Mouse (Mus musculus) thymus, postnatal 36 days (tissue): ENCODE results near the gene Leng8.

Experiments used
- DNase-seq, 2 experiments: peaks; one replicate each; pipeline ENCODE4 v3.0.0; 2022; ENCODE audit warnings: mixed read lengths in 2 of 2

Gene Leng8

DNA sequence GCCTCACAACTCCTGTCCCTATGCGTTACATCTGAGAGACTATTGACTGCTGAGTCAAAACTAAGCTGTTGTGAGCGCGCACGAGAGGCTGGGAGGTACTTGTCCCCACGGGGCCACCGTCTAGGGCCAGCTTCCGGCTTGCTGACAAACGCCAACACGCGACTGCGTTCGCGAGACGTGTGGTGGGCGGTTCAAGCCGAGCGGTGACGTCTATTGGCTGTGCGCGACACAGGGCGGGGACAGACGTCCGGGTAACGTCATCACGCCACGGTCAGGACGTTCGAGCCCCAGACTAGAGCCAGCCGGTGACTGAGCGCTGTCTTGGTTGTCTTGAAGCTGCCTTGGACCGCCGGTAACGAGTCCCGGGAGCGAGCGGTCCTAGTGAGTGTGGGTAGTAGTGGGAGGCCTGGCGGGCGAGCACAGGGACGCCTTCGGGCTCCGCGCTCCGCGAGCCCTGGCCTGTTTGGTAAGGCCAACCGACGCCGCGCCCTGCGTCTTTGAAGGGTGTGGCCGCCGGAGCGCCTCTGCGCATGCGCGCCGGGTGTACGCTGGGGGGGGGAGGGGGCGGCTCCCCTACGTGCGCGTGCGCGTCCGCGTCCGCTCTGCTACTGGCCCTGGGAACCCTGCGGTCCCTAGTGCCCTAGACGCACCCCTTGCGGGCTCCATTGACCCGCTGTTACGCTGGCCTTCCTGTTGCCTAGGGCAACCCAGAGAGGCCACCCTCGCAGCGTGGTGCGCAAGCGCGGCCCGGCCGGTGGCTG is at the start of gene Leng8:
Gene Leng8 (plus strand): TSS at position 269 of the 761 bp plus-strand sequence.
- DNase-seq: peak; percentile 97 to 99

DNA sequence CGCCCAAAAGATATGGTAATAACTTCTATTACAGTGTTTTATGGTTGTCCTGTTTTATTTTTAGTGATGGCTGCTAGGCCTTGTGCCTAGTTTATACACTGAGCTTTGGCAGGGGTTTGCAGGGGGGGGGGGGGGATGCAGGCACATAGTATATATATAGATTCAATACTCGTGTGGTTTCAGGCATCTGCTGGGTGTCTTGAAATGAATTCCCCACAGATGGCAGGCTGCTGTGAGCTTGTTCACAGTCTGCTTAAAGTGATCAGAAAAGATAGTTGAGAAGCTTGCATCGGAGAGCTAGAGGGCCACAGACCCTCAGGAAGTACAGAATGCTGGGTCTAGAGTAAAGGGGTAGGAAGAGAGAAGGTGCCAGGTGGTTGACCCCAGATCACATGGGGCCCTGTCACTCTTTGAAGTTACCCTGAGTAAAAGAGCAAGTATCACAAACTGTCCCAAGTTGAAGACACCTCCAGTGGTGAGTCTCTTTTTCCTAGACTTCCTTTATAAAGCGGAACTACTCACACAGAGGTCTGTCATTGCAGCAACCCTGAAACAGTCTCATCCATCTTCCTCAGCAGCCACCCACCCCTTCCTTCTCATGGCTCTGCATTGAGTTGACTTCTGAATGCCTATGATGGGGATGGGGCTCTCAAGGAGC is 49.5 kb upstream of the Leng8 start:
- peak; percentile 14 to 23 for DNase-seq

DNA sequence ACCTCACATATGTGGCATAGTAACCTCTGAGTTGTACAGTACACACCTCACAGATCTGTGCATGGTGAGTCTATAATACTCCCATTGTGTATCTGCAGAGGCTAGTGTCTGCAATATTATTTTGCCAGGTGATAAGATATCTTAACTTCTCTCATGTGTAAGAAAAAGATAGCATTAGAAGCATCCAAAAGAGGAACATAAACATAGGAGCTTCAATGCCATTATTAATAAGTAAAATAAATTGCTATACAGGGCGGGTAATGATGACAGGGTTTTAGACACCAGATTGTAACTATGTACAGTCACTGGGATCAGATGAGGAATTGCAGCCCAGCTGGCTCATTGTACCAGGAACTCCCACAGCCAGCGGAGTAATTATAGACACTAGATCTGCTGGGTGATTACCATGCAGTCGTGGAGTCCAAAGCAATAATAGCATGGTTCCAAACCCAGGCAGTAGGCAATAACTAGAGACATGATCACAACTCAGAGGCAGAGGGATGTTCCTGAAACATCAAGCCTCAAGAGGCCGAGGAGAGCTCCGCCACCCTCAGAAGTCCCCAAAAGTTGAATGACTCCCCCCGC is 48.9 kb upstream of the Leng8 start:
- no peak for DNase-seq

DNA sequence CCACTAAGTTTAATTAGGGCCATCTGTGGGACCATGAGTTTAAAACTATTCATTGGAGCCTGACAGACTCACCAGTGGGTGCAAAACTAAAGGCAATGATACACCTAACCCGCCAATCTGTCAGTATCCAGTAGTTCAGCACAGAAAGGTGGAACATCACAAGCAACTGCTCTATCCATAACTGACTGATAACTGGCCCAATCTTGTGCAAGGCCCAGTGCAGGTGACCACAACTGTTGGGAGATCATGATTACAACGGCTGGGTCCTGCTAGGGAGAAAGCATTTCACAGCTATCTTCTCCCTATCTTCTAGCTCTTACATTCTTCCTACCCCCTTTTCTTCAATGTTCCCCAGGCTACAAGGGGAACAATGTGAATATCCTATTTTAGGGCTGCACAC is 48.2 kb upstream of the Leng8 start:
- DNase-seq: no peak

DNA sequence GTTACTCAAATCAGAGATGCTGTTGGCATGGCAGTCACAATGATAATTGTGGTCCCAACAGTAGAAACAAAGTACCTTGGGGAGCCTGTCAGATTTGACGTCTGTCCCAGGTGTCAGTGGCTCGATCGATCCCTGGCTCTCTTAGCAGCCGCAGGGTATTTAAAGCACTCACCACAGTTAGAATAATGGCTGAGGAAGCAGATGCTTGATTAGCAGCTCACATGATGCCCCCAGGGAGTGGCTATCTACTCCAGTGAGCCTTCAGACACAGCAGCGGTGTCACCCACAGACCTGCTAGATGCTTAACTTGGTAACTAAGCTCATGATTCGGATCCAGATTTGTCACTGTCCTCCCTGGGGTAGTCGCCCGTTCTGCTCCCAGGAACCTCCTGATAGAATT is 45.7 kb upstream of the Leng8 start:
- no peak for DNase-seq

DNA sequence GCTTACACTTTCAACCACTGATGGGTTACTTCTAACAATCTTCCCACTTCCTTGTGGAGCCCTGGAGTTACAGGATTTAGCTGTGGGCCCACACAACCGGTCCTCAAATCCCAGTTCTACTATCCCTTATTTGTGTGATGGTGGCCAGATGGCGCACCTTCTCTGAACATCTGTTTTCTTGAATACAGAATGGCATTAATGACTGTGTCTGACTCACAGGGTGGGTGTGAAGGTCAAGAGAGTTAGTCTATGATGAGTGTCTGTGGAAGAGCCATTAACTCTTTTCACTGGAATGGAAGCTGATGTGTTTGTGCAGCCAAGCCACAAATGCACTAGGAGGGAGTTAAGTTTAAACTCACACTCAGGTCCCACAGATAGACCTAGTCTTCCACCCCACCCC is 38.5 kb upstream of the Leng8 start:
- no peak for DNase-seq

DNA sequence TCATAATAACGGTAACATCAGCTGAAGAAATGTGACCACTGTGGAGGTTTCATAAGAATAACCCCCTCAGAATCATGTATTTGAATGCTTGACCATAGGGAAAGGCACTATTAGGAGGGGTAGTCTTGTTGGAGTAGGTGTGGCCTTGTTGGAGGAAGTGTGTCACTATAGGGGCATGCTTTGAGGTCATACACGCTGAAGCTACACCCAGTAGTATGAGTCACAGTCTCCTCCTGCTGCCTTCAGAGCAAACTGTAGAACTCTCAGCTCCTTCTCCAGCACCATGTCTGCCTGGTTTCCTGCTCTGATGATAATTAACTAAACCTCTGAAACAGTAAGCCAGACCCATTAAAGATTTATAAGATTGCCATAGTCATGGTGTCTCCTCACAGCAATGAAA is 38.0 kb upstream of the Leng8 start:
- DNase-seq: no peak

DNA sequence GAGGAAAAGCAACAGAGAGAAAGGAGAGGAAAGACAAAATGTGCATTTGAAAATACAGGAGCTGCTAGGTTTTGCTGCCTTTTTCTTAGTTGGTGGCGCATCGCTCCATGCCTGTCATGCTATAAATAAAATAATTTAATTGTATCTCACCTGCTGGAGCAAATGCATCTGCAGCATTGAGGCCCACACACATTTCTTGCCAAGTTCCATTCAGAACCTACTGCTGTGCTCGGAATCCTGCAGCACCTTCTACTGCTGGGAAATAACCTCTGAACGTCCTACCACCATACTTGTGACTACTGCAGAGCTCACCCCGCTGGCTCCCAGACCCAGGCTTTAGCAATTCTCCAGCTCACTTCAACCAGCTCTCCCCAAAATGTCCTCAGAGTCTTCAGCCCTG is 35.7 kb upstream of the Leng8 start:
- no peak for DNase-seq

DNA sequence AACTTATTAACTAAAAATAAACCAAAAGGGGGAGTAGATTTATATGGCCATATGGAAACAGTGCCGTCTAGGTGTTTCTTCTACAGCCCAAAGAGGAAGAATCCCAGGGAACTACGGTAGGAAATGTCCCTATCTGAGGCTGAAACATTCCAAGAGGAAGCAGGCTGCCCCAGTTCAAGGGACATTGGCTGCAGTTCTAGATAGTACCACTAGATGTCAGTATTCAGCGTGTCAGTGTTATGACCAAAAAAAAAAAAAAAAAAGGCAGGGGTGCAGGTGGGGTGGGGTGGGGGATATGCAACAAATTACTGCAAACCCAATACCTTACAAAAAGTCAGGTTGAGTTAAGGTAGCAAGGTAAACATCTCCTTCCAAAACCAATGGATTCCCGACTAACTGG is 33.4 kb upstream of the Leng8 start:
- no peak for DNase-seq

DNA sequence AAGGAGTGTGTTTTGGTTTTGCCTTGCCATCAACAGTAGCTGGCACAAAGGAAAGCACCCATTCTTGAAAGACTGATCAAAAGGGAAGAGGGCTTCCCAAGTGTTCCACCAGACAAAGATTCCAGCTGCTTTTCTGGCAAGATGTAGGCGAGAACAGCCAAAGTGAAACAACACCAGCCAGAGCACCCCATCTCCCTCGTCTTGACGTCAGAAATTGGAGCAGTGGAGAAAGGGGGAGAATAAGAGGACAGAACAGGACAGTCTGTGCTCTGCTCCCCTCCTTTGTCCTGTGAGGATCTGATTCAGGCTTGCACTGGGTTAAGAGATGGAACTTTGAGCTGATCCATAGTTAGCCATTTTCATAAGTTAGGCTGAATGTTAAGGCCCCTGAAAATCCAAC is 25.1 kb upstream of the Leng8 start:
- no peak for DNase-seq

DNA sequence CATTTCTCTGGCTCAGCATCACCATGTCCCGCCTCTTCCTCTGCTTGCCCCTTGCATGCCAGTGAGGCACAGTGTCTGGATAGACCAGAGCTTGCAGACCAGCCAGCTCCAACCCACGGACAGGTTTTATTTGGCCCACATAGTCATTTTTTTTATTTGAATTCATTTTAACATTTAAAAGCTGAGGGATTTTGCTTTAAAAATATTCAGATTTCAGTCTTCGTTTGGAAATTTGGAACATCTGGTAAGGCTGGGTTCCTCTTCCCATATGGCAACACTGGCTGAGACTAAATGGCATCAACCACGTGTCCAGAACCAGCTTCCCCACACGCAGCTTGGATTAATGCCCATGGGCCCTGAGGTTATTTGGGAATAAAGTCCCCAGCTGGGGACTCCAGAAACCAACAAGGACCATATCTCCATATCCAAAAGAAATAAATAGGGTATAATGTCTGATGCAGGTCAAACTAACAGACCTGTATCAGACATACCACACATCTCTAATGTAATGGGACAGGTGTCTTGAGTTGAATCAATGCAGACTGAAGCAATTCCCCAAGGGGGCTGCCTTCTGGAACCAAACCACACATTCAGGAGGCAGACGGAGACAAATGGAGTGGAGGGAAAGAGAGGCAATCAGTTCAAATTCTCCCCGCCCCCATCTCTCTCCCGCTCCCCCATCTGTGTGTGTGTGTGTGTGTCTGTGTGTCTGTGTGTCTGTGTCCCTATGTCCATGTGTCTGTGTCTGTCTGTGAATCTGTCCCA is 19.6 kb upstream of the Leng8 start:
- no peak for DNase-seq

DNA sequence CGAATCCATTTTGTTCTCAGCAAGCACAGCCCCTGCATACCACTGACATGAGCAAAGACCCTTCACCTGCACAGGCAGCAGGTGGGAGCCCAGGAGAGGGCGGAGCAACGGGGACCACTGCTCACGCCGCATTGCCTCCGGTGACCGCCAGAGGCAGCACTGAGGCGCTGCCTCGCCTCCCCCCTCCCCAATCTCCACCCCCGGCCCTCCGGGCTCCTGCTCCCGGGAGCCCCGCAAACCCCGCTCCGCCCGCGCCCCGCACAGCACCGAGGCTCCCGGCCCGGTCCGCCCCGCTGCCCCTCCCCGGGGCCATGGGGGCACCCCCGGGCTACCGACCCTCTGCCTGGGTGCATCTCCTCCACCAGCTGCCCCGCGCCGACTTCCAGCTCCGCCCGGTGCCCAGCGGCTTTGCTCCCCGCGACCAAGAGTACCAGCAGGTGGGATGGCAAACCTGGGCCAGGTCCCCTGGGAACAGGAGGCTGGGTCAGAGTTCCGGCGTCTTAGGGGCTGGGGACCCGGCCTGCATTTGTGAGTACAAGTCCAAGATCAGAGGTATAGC is 17.4 kb upstream of the Leng8 start, which contains the start of gene Ttyh1:
Gene Ttyh1 (plus strand): TSS at position 65 of the 559 bp plus-strand sequence.
- peak; percentile 41 to 49 for DNase-seq

DNA sequence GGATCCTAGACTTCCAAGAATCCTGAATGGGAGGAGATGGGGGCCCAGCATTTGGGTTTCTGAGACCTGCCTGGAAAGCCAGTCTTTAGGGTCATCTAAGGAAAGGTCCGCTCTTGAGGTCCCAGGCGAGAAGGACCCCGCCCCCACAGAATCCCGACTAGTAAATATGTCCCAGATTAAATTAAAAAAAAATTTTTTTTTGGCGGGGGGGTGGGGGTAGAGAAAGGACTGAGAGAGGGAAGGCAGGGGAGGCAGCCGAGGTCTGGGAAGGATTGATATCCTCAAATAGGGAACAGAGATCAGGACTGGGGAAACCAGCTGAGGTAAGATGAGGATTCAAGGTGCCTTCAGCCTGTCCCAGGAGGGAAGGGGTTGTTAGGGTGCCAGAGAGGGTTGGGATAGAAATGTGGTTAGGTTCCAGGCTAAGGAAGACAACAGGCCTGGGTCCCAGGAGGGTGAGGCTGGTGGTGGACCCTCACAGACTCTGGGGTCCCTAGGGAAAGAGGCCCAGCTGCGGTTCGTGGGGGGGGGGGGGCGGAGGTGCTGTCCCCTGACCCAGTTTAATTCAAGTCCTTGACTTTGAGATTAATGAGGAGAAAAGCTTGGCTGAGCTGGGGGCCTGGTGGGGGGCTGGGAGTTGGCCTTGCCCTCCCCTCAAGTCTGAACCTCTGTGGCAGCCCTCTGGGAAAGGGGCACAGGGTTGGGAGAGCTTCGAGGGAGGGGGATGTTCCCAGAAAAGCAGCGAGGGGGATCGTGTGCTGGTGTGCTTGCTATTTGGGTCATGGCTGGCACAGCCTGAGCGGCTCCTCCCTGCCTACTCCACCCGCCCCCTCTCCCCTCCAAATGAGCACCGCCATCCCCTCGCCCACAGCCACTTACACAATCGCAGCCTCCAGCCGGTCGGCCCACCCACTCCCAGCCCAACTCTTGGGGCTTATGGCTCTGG is 16.6 kb upstream of the Leng8 start:
- no peak for DNase-seq

DNA sequence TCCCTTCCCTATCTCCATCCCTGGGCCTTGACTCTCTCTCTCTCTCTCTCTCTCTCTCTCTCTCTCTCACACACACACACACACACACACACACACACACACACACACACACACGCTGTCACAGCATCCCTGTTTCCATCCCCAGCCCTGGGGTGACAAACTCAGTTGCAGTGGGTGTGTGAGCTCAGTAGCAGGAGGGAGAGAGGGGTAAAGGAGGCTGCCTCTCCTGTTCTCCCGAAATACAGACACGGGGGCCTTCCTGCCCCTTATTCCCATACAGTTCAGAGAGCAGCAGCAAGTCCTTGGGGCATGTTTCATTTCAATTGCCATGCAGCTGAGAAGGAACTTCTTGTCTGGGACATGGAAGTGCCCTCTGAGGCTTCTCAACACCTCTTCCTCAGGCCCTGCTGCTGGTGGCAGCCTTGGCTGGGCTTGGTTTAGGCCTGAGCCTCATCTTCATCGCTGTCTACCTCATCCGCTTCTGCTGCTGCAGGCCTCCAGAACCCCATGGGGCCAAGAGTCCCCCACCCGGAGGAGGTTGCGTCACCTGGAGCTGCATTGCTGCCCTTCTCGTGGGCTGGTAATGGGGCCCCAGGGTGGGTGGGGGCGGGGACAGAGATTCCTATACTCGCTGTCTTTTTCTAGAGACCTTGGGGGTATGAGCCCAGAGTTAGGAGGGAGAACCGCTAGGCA is 14.6 kb upstream of the Leng8 start:
- no peak for DNase-seq

DNA sequence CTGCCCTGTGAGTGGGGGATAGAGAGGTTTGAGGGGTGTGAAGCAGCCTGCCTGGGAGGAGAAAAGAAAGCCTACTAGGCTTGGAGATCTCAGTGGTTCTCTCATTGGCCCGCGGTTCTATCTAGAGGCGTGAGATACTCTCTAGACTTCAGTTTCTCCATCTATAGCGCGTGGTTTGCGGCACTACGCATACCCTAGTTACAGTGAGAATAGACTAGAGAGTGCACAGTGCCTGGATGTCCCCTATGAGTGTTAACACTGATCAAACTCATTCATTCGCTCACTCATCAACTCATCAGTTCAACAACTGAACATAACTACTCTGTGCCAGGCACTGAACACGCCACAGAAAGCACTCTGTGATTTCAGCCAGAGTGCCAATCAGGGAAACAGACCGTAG is 14.1 kb upstream of the Leng8 start:
- no peak for DNase-seq

DNA sequence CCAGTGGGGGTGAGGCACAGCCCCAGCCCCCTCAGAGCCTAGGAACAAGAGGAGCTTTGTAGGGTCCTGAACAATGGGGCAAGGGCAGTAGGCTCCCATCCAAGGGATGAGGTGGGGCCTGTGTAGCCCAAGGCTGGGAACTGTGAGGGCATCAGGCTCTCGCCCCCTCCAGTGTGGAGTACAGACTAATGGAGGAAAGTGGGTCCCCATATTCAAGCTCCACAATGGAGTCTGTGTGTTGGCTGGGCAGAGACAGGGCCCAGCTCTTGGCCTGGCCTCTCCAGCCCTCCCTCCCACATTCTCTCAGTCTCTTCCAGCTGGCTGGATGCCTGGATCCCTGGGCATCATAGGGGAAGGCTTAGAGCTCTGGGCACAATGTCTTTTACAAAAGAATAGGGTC is 13.1 kb upstream of the Leng8 start:
- DNase-seq: no peak

DNA sequence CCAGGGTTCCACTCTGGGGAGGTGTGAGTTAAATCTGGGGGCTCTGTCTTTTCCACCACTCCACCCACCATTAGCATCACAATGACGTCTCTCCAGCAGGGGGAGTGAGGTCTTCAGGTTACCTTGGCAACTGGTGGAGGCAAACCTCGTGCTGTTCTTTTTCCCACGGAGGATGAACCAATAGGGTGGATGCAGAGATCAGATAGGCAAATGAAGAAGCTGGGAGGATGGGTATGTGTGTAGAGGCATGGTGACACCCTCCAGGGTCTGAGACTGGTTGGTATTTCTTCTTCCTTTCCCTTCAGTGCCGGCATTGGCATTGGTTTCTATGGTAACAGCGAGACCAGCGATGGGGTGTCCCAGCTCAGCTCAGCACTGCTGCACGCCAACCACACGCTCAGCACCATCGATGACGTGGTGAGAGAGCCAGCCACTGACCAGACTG is 12.5 kb upstream of the Leng8 start:
- DNase-seq: peak in 1 of 2 experiments; percentile 41

DNA sequence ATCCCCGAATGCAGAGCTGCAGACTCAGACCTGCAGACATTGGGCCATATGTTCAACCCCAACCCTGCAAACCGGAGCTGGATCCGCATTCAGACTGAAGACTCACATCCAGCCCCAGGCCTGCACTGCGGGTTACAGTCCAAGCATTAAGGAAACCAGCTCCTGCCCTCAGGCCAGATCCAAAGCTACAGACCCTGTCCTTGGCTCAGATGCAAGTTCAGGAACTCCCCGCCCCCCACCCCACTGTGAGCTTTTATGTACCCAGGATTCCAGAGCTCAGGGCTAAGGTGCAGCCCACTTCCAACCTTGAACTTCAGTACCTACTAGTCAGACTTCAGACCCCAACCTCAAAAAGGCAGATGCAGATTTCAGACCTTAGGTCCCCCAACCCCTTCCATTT is 12.0 kb upstream of the Leng8 start:
- no peak for DNase-seq

DNA sequence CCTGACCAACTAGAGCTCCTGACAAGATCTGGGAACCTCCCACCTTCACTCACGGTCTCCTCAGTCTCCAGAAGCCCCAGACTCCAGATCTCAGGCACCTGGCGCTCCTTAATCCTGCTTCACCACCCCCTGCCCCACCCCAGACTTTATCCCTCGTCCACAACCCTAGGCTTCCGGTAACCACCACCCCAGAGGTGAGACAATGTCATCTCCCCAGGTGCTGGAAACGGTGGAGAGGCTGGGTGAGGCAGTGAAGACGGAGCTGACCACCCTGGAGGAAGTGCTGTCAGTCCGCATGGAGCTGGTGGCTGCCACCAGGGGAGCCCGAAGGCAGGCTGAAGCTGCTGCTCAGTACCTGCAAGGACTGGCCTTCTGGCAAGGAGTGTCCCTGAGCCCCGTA is 11.5 kb upstream of the Leng8 start:
- no peak for DNase-seq

DNA sequence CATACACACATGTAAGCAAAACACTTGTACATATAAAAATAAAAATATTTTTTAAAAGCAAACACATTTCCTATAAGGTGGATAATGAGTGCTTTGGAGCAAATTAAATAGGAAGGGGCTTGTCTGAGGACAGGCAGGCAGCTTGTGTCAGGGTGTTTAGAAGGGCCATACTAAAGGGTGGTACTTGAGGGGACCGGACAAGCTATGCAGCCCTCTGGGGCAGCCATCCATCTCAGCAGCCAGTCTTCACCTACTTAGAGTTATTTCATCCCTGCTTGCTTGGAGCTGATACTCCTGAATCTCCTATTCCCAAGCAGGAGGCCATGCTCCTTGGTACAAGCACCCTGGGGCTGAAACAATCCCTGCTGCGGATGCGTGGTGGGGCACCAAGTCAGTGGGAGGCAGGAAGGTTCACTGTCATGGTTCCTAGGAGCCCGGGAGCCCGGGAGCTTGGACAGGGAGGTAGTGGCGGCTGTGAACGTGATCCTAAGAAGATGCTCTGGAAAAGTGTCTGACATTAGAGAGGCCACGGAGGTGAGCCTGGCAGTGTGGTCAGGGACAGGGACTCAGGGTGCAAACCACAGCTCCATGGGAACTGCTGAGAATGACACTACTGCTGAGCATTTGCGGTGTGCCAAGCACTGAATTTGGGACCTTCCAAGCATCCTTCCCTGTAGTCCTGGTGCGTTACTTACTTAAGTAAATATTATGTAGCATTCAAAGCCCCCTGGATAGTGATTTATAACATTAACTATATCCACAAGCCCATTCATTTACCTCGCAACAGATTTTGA is 9.7 kb upstream of the Leng8 start:
- no peak for DNase-seq
